Mouse (Mus musculus) cerebellum, adult 18-20 months (tissue): ENCODE measurements around the gene Gm15293.
"Not testable (repeated sequence)": the region's sequence is repeated elsewhere in the genome, so short reads cannot be mapped to it uniquely, and the experiment has no call there.

Source experiments
- DNase-seq, 2 experiments: peaks; one replicate each; pipeline ENCODE4 v3.0.0; 2021

Gm15293 gene

DNA sequence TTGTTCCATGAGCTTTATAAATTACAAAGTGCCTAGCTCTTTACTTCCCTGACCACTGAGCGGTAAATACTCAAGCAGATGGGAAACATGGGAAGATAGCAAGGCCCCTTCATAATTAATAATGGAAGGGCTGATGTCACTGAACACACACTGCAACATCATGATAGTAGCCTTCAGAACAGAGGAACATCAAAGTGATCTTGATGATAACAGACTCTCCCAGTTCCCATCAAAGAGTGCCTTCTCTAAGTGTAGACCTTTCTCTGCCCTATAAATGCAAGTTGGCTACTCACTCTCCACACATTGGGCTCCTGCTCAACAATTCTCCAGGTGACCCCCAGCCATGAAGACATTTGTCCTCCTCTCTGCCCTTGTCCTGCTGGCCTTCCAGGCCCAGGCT, at the start of gene Gm15293:
Gene Gm15293 (plus strand): TSS at position 301 of the 400 bp plus-strand sequence.
- DNase-seq, result not testable (repeated sequence)

DNA sequence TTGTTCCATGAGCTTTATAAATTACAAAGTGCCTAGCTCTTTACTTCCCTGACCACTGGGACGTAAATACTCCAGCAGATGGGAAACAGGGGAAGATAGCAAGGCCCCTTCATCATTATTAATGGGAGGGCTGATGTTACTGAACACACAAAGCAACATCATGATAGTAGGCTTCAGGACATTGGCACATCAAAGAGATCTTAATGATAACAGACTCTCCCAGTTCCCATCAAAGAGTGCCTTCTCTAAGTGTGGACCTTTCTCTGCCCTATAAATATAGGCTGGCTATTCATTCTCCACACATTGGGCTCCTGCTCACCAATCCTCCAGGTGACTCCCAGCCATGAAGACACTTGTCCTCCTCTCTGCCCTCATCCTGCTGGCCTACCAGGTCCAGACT, 39.4 kb upstream of the Gm15293 start, which contains the start of gene Defa22:
Gene Defa22 (plus strand): TSS at position 301 of the 400 bp plus-strand sequence.
- not testable (repeated sequence) for DNase-seq

DNA sequence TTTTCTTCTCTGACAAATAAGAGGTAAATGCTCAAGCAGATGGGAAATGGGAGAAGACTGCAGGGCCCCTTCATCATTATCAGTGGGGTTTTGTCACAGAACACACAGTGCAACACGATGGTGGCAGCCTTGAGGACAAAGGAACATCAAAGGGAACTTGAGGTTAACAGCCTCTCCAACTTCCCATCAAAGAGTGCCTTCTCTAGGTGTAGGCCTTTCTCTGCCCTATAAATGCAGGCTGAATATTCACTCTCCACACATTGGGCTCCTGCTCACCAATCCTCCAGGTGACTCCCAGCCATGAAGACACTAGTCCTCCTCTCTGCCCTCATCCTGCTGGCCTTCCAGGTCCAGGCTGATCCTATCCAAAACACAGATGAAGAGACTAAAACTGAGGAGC, 10.0 kb upstream of the Gm15293 start, which contains the start of gene Defa31:
Gene Defa31 (plus strand): TSS at position 301 of the 400 bp plus-strand sequence.
- DNase-seq, result not testable (repeated sequence)
